Mouse (Mus musculus) CH12.LX (cell line): ENCODE data around the gene Utp20. TPM values are rescaled to one million over a fixed set of nuclear protein-coding genes. Genes with fewer than 3 reads are reported as not detected.

ENCODE experiments used
- DNase-seq: peaks from one replicate; pipeline ENCODE4 v3.0.0-alpha.2; 2013; ENCODE audit errors: extremely low read depth
- H3K27ac ChIP-seq: 2 replicates; pipeline ENCODE4 v1.5.1; 2012; ENCODE audit warnings: low read depth, mild to moderate bottlenecking, control low read depth, moderate library complexity; ENCODE audit not compliant: insufficient read depth
- H3K27me3 ChIP-seq: replicated peaks from 2 replicates; pipeline ENCODE3; 2012; ENCODE audit warnings: inconsistent platforms
- H3K36me3 ChIP-seq, 2 experiments: replicated peaks in 1 of 2; 2 replicates each; pipeline versions ENCODE3 to v1.6.1; 2012; ENCODE audit warnings: inconsistent platforms in 1 of 2, low read length in 1 of 2, mild to moderate bottlenecking in 1 of 2, mixed read lengths in 1 of 2, moderate library complexity in 1 of 2; ENCODE audit not compliant: control insufficient read depth in 1 of 2, insufficient read depth in 1 of 2
- H3K4me1 ChIP-seq, 2 experiments: 2 replicates each; pipeline ENCODE4 v1.6.1; 2012; ENCODE audit warnings: inconsistent platforms in 1 of 2, moderate library complexity in 1 of 2; ENCODE audit not compliant: insufficient read depth in 2 of 2, control insufficient read depth in 1 of 2
- H3K4me2 ChIP-seq: 2 replicates; pipeline ENCODE4 v1.6.1; 2012; ENCODE audit warnings: low read depth, mild to moderate bottlenecking, control low read depth; ENCODE audit not compliant: poor library complexity, insufficient read depth, severe bottlenecking
- H3K4me3 ChIP-seq, 3 experiments: fragments of 150-350 bp in 1 of 3; sonication (generic) in 1 of 3; replicated peaks in 1 of 3; 2 replicates each; pipeline versions ENCODE3 to v1.5.1; 2011 to 2012; ENCODE audit warnings: low read depth in 2 of 3, low read length in 2 of 3, mild to moderate bottlenecking in 2 of 3, moderate library complexity in 2 of 3, control low read depth in 1 of 3, improper control_type of control experiment in 1 of 3, inconsistent platforms in 1 of 3, mixed read lengths in 1 of 3; ENCODE audit not compliant: poor library complexity in 1 of 3
- H3K79me2 ChIP-seq: replicated peaks from 2 replicates; pipeline ENCODE4 v1.6.1; 2012; ENCODE audit warnings: mild to moderate bottlenecking, moderate library complexity; ENCODE audit not compliant: control insufficient read depth, poor library complexity, insufficient read depth, severe bottlenecking; ENCODE audit errors: extremely low read depth
- H3K9ac ChIP-seq: 2 replicates; pipeline ENCODE4 v1.6.1; 2012; ENCODE audit warnings: low read depth, mild to moderate bottlenecking, control low read depth, moderate library complexity; ENCODE audit not compliant: insufficient read depth
- H3K9me3 ChIP-seq: replicated peaks from 2 replicates; pipeline ENCODE3; 2012; ENCODE audit warnings: low read length, inconsistent platforms, mixed read lengths
- CHD1 ChIP-seq: IDR thresholded peaks from 2 replicates; pipeline ENCODE4 v1.6.1; 2012; ENCODE audit warnings: low read depth, low read length, improper control_type of control experiment, inconsistent platforms
- CTCF ChIP-seq, 2 experiments: IDR thresholded peaks in 1 of 2; conservative IDR thresholded peaks in 1 of 2; 2 replicates each; pipeline ENCODE4 v1.5.1; 2011 to 2012; ENCODE audit warnings: low read depth in 2 of 2, low read length in 2 of 2, improper control_type of control experiment in 1 of 2, inconsistent platforms in 1 of 2, mild to moderate bottlenecking in 1 of 2, moderate library complexity in 1 of 2
- EP300 ChIP-seq: IDR thresholded peaks from 2 replicates; pipeline ENCODE4 v1.6.1; 2011; ENCODE audit warnings: low read length, improper control_type of control experiment
- ETS1 ChIP-seq: conservative IDR thresholded peaks from 2 replicates; pipeline ENCODE4 v1.6.1; 2012; ENCODE audit warnings: low read depth, mild to moderate bottlenecking, inconsistent platforms, low read length, improper control_type of control experiment, moderate library complexity
- GABPA ChIP-seq: IDR thresholded peaks from 2 replicates; pipeline ENCODE4 v1.6.1; 2012; ENCODE audit warnings: low read depth, low read length, improper control_type of control experiment, inconsistent platforms; ENCODE audit not compliant: insufficient replicate concordance
- IRF4 ChIP-seq: IDR thresholded peaks from 2 replicates; pipeline ENCODE4 v1.6.1; 2014; ENCODE audit warnings: low read depth, mild to moderate bottlenecking, inconsistent platforms, low read length, improper control_type of control experiment
- MAX ChIP-seq: IDR thresholded peaks from 2 replicates; pipeline ENCODE4 v1.6.1; 2011; ENCODE audit warnings: low read length, improper control_type of control experiment
- MEF2A ChIP-seq: IDR thresholded peaks from 2 replicates; pipeline ENCODE4 v1.6.1; 2014; ENCODE audit warnings: low read depth, mild to moderate bottlenecking, inconsistent platforms, low read length, improper control_type of control experiment, borderline replicate concordance
- MXI1 ChIP-seq: IDR thresholded peaks from 2 replicates; pipeline ENCODE4 v1.6.1; 2011; ENCODE audit warnings: mild to moderate bottlenecking, low read depth, low read length, improper control_type of control experiment
- PAX5 ChIP-seq: IDR thresholded peaks from 2 replicates; pipeline ENCODE4 v1.6.1; 2012; ENCODE audit warnings: low read length, inconsistent platforms, mixed read lengths
- SIN3A ChIP-seq: IDR thresholded peaks from 2 replicates; pipeline ENCODE4 v1.6.1; 2012; ENCODE audit warnings: low read length, improper control_type of control experiment, inconsistent platforms
- TBP ChIP-seq: conservative IDR thresholded peaks from 2 replicates; pipeline ENCODE4 v1.6.1; 2011; ENCODE audit warnings: low read depth, low read length, improper control_type of control experiment
- UBTF ChIP-seq: IDR thresholded peaks from 2 replicates; pipeline ENCODE4 v1.6.1; 2012; ENCODE audit warnings: low read depth, mild to moderate bottlenecking, inconsistent platforms, low read length, improper control_type of control experiment, moderate library complexity
- USF2 ChIP-seq: conservative IDR thresholded peaks from 2 replicates; pipeline ENCODE4 v1.6.1; 2011; ENCODE audit warnings: low read depth, low read length, improper control_type of control experiment
- ZC3H11A ChIP-seq: IDR thresholded peaks from 2 replicates; pipeline ENCODE4 v1.6.1; 2012; ENCODE audit warnings: low read depth, mild to moderate bottlenecking, inconsistent platforms, low read length, improper control_type of control experiment
- ZKSCAN1 ChIP-seq: IDR thresholded peaks from 2 replicates; pipeline ENCODE4 v1.6.1; 2012; ENCODE audit warnings: low read depth, inconsistent platforms, low read length, improper control_type of control experiment, borderline replicate concordance
- dilution Hi-C: fragments of 300-500 bp; cut with MboI; formaldehyde crosslinking; loops from 2 replicates; pipeline ENCODE4 v1.14.3; 2020; ENCODE audit warnings: low sequenced_read_pairs; ENCODE audit not compliant: extremely low pct_unique_long_range_greater_than_20kb, extremely low pct_ligation_motif_present
- in situ Hi-C: fragments of 300-500 bp; cut with MboI; formaldehyde crosslinking; loops from 3 replicates; pipeline ENCODE4 v1.14.3; 2019; ENCODE audit warnings: low sequenced_read_pairs, low pct_ligation_motif_present, low pct_unique_long_range_greater_than_20kb, mixed read lengths
- polyA plus RNA-seq: library from polyadenylated mRNA; unstranded; fragments of >175 nt; gene quantifications from 2 replicates; pipeline ENCODE4 v1.2.1, GENCODE M21; 2012; ENCODE audit warnings: low read depth; ENCODE audit not compliant: insufficient read length
- total RNA-seq, 2 experiments: library from RNA; depleted of rRNA; stranded (reverse); fragments of 300-350 nt in 1 of 2; fragments of >200 nt in 1 of 2; gene quantifications; 2 replicates each; pipeline ENCODE4 v1.2.3; 2012 to 2014

Utp20 gene
- total and polyA plus RNA-seq, 3 experiments = 40.1 to 70.4 (median 43.0) TPM

DNA sequence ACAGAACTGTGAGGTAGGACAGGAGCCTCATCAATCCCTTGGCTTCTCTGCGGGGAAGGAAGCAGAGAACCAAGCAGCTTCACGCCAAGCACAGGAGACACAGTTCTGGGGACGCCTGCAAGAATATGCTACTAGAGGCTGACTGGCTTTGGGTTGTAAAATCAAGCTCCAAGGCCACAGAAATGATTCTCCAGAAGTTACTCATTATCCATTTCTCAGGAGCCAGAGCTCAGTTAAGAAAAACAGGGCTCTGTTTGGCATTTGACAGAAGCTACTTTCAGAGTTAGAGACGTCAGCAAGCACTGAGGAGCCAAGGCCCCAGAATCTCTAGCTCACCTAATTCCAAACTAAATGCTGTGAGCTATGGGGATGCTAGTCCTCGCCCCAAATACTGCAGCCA is 14.9 kb downstream of the Utp20 start:
- no peak overlapping the region for H3K27ac ChIP-seq
- no peak overlapping the region for H3K4me2 ChIP-seq
- no peak overlapping the region for H3K4me3 ChIP-seq
- in situ Hi-C loops = no loop called here
- 0 out of 2 replicates have a peak, but pooled peaks cover 2% of the 10 kb centered on the region for H3K79me2 ChIP-seq
- no peaks in the 10 kb centered on the region for H3K27me3 ChIP-seq
- no peaks in the 10 kb centered on the region for H3K9me3 ChIP-seq
- dilution Hi-C loops = no loop called here
- TF ChIP-seq ZKSCAN1 (no peak), GABPA (no peak), PAX5 (no peak), USF2 (no peak), MAX (no peak), CHD1 (no peak)
- DNase-seq = no peak
- H3K4me1 ChIP-seq = no peaks in the 10 kb centered on the region
- H3K9ac ChIP-seq = no peak overlapping the region
- peaks cover 74 to 96% of the 10 kb centered on the region in 2 experiments for H3K36me3 ChIP-seq

DNA sequence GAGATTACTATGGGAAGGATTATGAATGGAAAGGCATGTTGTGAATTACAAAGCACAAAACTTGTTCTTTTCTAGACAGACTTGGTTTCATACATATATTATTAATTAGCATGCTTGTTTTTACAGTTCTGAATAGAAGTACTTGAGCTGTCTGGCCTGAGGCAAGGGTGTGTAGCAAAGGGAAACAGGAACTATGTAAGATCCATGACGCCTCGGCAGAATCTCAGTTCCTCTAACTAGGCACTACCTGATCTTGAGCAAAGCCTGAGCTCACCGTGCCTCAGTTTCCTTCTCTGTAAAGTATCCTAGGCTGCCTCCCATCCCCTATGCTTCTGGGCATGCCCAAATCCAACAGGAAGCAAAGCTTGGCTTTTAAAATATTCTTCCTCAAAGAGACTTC is 24.4 kb downstream of the Utp20 start:
- Histone ChIP-seq H3K9ac (no peak overlapping the region), H3K4me2 (no peak overlapping the region), H3K27me3 (no peaks in the 10 kb centered on the region), H3K9me3 (no peaks in the 10 kb centered on the region), H3K4me1 (peaks cover 0 to 29% of the 10 kb centered on the region in 2 experiments; a peak in 2 of 4 replicates), H3K4me3 (no peak overlapping the region), H3K36me3 (peaks cover 67 to 91% of the 10 kb centered on the region in 2 experiments), H3K79me2 (no peaks in the 10 kb centered on the region), H3K27ac (no peak overlapping the region; the same call in 1 of the 2 replicates)
- dilution Hi-C loops (no loop called here), in situ Hi-C loops (no loop called here)
- TF ChIP-seq MXI1 (no peak), UBTF (no peak), EP300 (peak; percentile 87), IRF4 (peak; percentile 84)
- peak; percentile 57 for DNase-seq

DNA sequence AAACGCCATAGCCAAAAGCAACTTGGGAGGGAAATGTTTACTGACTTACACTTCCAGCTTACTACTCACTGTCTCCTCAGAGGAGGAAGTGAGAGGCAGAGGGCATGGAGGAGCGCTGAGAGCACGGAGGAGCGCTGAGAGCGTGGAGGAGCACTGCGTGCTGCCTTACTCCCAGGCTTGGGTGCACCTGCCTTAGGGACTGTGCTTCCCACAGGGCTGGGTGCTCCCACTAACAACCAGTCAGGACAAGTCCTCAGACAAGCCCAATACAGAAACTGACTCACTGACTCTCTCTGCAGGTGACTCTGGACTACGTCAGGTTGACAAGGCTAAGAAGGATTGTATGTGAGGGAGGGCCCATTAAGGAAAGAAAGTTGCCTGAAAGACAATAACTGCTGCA is 27.2 kb downstream of the Utp20 start:
- Histone ChIP-seq H3K9me3 (no peaks in the 10 kb centered on the region), H3K36me3 (peaks cover 66 to 92% of the 10 kb centered on the region in 2 experiments), H3K9ac (no peak overlapping the region), H3K79me2 (no peaks in the 10 kb centered on the region; the same call in 1 of the 2 replicates), H3K4me1 (peaks cover 0 to 22% of the 10 kb centered on the region in 2 experiments; a peak in 2 of 4 replicates), H3K4me3 (no peak overlapping the region)
- in situ Hi-C loops (no loop called here), dilution Hi-C loops (no loop called here)
- TF ChIP-seq MEF2A (no peak), PAX5 (no peak), USF2 (no peak), CTCF (conservative IDR thresholded peaks at IDR 0.05 in 1 of 2, IDR thresholded peaks at IDR 0.05 in 1 of 2; ENCODE audit: low read depth in 2 of 2, low read length in 2 of 2) (no peak), MAX (no peak), ETS1 (no peak), SIN3A (no peak), TBP (no peak), ZC3H11A (no peak)
- TF ChIP-seq, all 38 proteins: peak for 0
- Histone ChIP-seq H3K4me2 (no peak overlapping the region), H3K27ac (no peak overlapping the region), H3K27me3 (no peaks in the 10 kb centered on the region)
- DNase-seq = no peak
